Mouse (Mus musculus): ENCODE results near the gene Etfdh.
A peak's percentile ranks its signal among the peaks of the same experiment; 100 is the strongest.
"Not testable (repeated sequence)": the region's sequence is repeated elsewhere in the genome, so short reads cannot be mapped to it uniquely, and the experiment has no call there.

The Etfdh gene

DNA sequence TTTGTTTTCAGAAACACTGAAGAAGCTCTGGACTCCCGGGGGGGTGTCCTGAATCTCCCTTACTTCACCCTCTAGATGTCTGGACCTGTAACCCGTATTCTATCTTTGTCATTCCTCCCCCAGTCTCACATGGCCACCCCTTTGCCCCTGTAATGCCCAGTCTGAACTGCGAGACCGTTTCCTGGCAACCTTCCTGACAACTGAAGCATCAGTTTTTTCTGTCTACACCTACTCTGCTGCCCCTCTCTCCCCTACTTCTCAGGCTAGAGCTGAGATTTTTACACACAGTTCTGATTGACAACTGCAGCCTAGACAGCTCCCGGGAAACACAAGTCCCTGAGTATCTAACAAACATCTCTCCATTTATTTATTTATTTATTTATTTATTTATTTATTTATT is 52.4 kb downstream of the Etfdh start:
- DNase-seq (ENCODE audit: low spot score): no peak

DNA sequence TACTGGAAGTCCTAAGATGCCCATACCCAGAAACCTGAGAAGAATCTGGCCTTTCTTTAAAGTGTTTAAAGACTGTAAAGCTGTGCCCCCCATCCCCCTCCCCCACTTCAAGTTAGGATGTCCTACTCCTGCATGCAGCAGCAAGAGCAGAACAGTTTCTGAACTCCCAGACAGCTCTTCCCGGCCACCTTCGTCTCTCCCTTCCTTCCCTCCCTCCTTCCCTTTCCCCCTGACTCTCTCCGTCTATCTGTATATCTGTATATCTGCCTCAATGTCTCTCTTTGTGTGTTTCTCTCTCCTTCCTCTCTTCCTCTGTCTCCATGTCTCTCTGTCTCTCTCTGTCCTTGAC is 52.9 kb downstream of the Etfdh start:
- DNase-seq (ENCODE audit: low spot score): no peak

DNA sequence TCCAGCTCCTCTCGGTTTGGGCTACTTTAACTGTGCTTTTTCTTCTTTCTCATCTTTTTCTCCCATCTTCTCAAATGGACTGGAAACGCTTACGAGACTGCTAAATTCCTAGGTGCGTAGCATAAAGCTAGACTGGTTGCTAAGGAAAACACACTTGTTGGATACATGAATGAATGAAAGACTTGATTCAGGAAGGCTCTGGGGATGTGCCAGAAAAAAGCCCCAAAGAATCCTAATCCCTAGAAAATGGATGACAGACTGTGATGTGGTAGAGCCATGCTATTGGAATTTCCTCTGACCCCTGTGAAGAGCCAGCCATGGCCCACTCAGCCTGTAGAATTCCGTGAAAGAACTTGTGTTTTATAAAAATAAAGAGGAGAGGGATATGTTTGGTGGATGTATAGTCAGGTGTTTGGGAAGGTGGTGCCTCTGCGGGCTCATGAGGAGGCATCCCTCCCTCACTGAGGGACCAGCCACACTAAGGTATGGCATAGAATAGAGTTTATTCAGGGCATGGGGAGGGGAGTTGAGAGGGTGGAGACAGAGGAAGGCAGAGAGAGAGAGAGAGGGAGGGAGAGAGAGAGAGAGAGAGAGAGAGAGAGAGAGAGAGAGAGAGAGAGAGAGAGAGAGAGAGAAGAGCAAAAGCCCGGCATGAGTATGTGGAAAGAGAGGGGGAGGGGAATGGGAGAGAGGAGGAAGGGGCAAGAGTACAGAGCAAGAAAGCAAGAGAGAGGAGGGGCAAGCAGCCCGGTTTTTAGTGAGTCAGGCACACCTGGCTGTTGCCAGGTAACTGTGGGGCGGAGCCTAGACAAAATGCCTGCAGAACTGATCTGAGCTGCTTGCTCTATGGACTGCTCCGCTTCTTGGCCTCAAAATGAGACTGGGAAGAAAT is 53.5 kb downstream of the Etfdh start:
- DNase-seq (ENCODE audit: low spot score): no peak

DNA sequence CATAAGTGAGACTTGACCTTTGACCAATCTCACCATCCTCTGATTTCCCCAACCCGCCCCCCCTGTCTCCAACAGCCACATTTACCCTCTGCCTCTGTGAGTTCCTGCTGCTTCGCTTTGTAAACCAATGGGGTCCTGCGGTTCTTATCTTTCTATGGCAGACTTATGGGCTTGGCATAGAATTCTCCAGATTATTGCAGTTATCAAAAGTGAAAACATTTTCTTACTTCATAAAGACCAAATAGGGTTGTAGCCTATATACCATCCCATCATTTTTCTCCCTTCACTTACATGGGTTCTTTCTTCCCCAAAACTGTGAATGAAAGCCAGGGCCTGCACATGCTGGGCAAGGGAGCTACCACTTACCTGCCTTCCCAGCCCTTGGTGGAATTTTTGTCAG is 55.0 kb downstream of the Etfdh start:
- no peak for DNase-seq (ENCODE audit: low spot score)

DNA sequence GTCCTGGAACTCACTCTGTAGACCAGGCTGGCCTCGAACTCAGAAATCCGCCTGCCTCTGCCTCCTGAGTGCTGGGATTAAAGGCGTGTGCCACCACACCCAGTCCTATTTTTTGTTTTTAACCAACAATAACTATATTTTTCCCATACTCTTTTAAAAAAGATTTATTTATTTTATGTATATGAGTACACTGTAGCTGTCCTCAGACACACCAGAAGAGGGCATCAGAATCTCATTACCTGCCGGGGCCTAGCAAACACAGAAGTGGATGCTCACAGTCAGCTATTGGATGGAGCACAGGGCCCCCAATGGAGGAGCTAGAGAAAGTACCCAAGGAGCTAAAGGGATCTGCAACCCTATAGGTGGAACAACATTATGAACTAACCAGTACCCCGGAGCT is 55.9 kb downstream of the Etfdh start:
- not testable (repeated sequence) for DNase-seq (ENCODE audit: low spot score)

DNA sequence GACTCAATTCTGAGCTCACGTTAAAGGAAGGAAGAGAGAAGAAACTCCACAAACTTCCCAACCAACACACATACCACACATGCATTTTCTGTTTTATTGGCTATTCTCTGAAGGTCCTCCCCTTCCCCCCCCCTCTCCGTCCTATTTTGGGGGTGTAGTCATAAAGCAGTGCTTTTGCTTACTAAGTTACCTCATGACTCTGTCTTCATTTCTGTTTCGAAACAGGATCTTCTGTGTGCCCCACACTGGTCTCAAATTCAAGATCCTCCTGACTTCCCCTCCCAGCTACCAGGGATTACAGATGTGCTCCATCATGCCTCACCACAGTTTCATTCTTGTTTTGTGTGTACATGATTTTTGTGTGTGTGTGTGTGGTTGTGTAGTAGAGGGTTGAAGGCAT is 56.9 kb downstream of the Etfdh start:
- no peak for DNase-seq (ENCODE audit: low spot score)

DNA sequence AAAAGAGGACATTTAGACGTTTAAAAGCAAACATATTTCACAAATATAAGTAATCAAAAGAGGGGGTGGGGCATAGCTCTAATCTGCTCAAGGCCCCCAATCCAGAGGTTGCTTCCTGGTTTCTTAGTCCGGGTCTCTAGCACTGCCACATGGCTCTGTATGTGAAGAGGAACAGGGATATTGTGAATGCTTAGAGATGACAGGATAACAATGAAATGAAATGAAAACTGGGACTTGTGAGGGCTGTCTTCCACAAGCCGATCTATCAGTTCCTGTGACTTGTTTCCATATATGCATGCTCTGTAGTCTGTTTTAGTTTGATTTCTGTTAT is 60.0 kb downstream of the Etfdh start:
- DNase-seq (ENCODE audit: low spot score): no peak

DNA sequence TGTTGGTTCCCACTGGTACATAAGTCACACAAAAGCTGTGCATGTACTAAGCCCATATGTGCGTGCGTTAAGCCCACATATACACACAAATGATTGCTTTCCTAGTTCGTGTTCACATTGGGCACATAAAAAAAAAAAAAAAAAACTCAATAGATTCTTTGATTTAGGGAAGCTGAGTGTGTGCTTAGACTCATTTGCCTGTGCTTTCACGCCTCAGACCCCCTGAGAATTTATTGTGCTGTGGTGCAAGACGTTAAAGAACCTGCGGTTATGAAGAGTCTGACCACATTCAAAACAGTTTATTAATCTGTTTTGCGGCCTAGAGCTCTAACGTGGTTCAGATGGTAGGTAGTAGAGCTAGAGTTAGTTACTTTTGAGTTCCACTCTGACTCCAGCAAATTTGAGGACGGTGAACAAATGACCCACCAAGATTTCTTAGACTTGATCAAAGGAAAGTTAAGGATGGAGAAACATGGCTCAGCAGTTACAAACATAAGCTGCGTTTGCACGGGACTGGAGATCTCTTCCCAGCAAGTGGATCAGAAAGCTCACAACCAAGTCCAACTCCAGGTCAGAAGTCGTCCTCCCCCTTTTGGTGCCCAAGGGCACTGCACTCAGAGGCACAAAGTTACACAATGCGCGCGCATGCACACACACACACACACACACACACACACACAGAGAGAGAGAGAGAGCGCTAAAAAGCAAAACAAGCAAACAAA is 60.5 kb downstream of the Etfdh start:
- no peak for DNase-seq (ENCODE audit: low spot score)

DNA sequence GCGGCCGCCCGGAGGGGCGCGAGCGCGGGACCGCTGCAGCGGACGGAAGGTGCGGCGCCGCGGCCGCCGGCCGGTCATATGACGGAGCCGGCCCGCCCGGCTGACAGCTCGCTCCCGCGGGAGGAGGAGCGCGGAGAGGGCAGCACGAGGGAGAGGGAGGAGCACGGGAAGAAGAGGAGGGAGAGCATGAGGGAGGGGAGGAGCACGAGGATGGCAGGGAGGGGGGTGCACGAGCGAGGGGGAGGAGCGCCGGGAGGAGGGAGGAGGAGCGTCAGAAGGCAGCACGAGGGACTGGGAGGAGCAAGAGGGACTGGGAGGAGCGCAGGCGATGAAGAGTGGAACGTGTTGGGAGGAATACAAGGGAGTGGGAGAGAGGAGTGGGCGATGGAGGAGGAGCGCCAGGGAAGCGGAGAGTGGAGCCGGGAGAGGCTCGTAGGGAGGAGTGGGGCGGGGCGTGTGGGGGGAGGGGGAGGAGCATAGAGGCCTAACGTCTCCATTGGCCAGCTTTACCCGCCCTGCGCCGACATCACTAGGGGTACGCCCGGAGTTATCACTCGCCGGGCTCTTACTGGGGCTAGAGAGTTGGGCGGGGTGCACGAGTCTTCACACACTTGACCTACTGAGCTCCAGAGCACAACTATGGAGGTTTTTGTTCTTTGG is 61.5 kb downstream of the Etfdh start, which contains the start of gene Fnip2:
Gene Fnip2 (minus strand): TSS at position 94 of the 660 bp plus-strand sequence.
- peak; percentile 86 for DNase-seq (ENCODE audit: low spot score)

DNA sequence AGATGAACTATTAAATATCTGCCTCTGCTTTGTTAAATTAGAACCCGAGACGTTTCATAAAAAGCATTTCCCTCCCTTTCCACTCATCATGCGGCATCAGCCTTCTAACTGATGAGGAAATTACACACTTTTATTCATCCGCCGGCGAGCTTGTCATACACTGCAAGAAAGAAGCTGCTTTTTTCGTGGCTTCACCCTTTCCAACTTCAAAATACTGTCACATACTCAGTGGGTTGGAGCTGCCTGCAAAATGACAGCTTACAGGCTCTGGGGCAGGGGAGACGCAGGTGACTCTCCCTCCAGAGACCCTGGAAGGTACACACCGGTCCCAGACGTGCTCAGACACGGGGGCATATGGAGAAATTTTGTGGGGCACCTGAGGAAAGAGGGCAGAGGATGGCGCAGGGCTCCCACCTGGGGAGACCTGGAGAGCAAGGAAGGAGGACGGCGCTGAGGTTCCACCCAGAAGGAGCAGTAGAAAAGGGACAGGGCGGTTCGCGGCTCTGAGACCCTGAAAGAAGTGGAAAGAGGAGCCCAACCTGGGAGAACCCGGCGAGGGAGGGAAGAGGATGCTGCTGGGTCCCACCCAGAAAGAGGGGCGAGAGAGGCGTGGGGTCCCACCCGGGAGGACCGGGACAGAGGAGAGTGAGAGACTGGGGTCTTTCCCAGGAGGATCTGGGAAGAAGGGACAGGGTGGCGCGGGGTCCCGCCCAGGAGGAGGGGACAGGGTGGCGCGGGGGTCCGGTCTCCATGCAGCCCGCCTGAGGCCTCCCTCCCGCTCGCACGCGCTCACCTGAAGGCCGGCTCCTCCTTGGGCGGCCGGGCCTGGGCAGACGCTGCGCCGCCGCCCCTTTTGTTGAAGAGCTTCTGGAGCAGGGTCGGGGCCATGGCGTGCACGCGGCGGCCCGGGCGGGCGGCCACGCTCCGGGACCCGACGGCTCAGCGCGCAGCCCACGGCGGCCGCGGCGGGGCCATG is 62.3 kb downstream of the Etfdh start:
- no peak for DNase-seq (ENCODE audit: low spot score)

DNA sequence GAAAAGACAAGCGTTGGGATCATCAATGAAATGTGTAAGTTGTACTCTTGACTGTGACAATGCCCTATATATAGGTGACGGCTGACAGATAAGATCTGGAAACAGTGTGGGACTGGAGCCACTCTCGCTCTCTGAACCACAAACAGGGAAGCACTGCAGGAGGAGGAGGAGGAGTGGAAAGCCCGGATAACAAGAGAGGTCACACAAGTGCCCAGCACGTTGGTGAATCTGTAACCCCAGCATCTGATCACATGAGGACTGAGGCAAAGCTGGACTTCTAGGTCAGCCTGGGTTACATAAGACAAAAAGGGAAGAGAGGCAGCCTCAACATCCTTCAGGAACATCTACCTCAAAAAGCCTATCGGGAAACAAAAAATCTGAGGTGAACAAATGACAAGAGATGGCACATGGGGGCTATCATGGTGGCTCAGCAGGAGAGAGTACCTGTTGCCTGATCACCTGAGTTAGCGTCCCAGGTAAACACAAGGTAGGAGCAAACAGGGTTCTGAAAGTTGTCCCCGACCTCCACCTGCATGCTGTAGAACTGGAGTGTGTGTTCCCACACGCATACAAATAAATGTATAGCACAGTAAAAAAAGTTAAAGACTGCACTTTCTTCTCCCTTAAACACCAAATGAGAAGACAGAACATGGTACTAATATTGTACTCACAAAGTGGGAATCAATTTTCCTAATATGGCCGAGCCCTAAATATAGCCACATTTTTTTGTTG is 64.3 kb downstream of the Etfdh start:
- no peak for DNase-seq (ENCODE audit: low spot score)

DNA sequence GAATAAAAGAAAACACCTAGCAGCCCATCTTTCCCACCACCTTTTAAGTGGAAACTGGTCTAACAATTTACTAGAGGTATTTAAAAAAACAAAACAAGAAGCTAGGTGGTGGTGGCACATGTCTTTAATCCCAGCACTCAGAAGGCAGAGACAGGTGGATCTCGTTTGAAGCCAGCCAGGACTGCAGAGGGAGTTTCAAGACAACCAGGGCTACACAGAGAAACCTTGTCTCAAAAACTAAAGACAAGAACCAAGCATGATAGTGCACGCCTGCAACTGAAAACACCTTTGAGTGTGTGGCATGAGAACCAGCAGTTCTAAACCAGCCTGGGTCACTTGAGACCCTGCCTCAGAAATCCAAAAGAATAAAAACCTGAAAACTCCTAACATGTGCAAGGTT is 65.8 kb downstream of the Etfdh start:
- DNase-seq (ENCODE audit: low spot score): no peak

DNA sequence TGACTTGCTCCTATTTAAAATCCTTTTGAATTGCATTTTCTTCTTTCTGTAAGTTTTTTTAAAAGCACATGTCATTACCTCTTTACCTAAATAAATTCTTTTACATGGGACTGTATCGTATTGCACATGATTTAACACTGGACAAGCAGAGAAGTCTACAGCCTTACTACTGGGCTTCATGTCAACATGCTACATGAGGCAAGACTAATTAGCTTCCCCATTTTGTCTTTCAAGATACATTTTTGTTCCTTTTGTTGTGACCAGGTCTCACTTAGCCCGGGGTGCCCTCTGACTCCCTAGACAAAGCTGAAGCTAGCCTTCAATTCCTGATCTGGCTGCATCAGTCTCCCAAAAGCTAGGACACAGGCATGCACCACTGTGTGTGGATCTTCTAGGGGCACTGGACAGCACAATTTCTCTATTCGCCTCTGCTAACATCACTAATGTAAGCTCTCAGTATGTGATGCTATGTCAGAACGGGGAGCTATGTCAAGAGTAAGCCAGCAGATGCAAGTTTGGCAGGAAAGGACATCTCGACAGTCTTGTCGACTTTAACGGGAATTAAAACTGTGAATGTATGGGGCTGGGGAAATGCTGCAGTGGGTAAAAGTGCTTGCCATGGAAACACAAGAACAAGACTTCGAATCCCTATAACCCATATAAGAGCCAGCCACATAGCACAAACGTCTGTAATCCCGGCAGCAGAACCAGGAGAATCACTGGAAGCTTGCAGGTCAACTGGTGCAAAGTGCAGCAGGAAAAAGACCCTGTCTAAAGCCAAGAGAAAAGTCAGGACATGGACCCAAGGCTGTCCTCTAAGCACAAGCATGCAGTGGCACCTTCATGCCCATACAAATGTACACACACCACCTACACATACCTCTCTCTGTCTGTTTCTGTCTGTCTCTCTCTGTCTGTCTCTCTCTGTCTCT is 67.2 kb downstream of the Etfdh start:
- DNase-seq (ENCODE audit: low spot score): no peak

DNA sequence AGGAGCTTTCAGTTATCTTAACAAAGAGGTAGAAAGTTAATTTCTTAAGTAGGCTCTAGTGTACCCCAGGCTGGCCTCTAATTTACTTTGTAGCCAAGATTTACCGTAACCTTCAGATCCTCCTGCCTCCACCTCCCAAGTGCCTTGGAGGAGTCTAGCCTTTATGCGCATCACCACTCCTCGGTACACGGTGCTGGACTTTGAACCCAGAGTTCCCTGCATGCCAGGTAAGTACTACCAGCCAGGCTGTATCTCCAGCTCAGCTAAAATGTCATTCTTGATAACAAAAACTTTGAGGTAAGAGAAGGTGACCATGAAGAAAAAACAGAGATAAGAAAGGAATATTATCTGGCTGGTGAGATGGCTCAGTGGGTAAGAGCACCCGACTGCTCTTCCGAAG is 68.7 kb downstream of the Etfdh start:
- no peak for DNase-seq (ENCODE audit: low spot score)

DNA sequence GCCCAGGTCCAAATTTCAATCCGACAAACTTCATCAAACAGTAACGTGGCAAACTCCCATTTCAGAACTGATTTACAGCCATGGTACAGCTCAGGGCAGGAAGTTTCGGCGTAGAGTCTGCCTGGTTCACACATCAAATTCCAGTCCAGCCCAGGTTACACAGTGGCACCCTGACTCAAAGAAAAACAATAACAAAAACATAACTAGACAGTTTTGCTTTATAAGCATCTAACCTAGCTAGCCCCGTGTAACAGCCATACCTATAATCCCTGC is 69.6 kb downstream of the Etfdh start:
- no peak for DNase-seq (ENCODE audit: low spot score)

DNA sequence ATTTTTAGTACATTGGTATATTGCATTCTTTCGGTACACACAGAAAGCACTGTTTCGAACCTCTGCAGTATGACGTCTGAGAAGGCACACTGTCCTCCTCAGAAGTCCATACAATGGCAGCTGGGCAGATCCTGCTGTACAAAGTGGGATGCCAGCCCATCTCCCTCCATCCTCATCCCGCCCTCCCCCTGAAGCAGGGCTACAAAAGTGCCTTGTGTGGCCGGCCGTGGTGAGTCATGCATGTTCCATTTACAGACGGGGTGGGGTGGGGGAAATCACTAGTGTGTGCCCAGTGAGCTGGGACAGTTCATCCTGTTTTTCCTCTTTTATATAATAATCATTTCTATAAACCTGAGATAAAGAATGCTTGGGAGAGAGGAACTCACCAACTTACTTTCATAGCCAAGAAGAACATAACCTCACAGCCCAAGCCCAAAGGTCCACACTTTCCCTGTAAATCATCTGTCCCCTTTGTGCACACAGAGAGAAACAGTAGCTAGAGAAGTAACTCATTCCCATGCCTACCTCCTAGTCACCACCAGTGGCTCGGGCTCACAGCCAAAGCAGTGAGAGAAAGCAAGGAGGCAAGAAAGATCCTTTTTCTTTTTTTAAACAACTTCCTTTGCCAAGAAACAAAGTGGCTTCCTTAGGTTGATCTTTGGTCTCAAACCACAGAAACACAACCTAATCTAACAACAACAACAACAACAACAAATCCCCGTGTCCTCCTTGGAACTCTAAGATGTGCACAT is 70.1 kb downstream of the Etfdh start:
- no peak for DNase-seq (ENCODE audit: low spot score)

DNA sequence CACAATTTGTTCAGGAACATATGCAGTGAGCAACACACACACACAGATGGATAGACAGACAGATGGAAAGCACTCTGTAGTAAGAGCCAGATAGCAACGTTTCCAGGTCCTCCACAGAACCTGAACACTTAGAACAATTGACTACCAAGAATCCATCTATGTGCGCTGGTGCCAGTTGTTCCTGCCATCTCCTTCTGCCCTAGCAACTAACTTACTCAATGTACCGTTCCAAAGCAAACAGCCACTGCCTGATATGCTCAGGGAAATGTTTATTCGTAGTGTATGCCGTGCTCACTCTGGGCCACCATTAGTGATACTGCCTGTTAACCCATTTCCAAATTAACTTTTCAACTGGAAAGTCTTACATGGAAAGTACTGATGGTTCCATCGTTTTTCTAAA is 74.2 kb downstream of the Etfdh start:
- DNase-seq (ENCODE audit: low spot score): no peak
